ENCODE assay signal across 32 mouse cellular contexts in the genomic region with DNA sequence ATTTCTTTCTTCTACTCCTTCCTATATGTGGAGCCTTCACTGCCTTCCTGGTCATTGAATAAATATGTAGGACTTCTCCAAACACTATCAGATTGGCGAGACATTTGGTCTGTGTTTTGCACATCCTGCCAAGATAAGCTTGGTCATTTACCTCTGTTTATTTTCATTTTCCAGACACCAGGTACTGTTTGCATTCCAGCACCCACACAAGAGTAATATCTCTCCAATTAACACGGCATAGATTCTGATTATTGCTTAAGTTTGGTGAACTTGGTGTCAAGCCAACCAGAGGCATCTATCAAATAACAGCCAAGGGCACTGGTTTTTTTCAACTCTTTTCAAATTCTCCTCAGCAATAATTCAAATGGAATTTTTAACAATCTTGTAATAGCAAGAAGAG.
DNase-seq lines count a peak whose midpoint lies in the region; ATAC-seq and TF ChIP-seq lines count a peak whose summit lies in the region.
"Had no signal": no experiment of that assay in that cellular context is flagged by ENCODE, and none has a peak within 500 bp of the region (broad histone marks: within the 10 kb centered on the region; RNA-seq: fewer than 3 reads in every experiment).

No protein-coding gene starts in this region.

- ATAC-seq in lung, embryonic 14.5 days (ENCODE audit: insufficient read depth), result peak; percentile 42; the same call in 1 of the 2 replicates
- no peak for ATAC-seq in lung, postnatal 0 days
- ATAC-seq in forebrain, embryonic 11.5 days (replicated peaks; ENCODE audit: low FRiP score), result no peak
- ATAC-seq: activated CD4-positive, CD25-positive, alpha-beta regulatory T cell, adult 4 months; forebrain, embryonic 15.5 days; hindbrain, postnatal 0 days; inflammation-experienced regulatory T-cells, adult 6 months; intestine, embryonic 16.5 days had no signal

- peak; percentile 10 for DNase-seq in adrenal gland, adult 2 months
- DNase-seq in adrenal gland, postnatal 10 days, result no peak
- peak; percentile 52 for DNase-seq in lung, embryonic 14.5 days
- no peak for DNase-seq in lung, postnatal 0 days (ENCODE audit: low spot score)
- peak; percentile 17 for DNase-seq in 3T3-L1 (ENCODE audit: low read depth, low spot score)
- DNase-seq in fat pad, adult 2 months (ENCODE audit: extremely low read depth, low read depth, low spot score), result peak; percentile 69
- no peak for DNase-seq in forebrain, embryonic 11.5 days (ENCODE audit: low spot score)
- no peak for DNase-seq in thymus, adult 18-20 months
- DNase-seq: adrenal gland, postnatal 14 days; B cell, adult 2 months; cerebellum, adult 11-12 months; cerebellum, adult 8-10 months; cerebellum, postnatal 10 days; cerebellum, postnatal 36 days; embryo, embryonic 11 days; gastrocnemius, postnatal 25 days; heart, adult 2 months; heart, postnatal 14 days; heart, postnatal 4 days had no signal

- H3K27me3 ChIP-seq in lung, embryonic 14.5 days (ENCODE audit: insufficient read depth, low read length), result no peaks in the 10 kb centered on the region
- no peaks in the 10 kb centered on the region for H3K27me3 ChIP-seq in lung, postnatal 0 days (replicated peaks; ENCODE audit: insufficient read depth, low read length)
- H3K27me3 ChIP-seq in forebrain, embryonic 11.5 days (ENCODE audit: control insufficient read depth, insufficient read depth, low read length), result no peaks in the 10 kb centered on the region
- H3K27me3 ChIP-seq: CH12.LX; embryonic facial prominence, embryonic 15.5 days; forebrain, embryonic 12.5 days; forebrain, embryonic 15.5 days; heart, embryonic 13.5 days had no signal

- no peak overlapping the region for H3K9ac ChIP-seq in lung, embryonic 14.5 days
- no peak overlapping the region for H3K9ac ChIP-seq in lung, postnatal 0 days (replicated peaks; ENCODE audit: low read depth)
- H3K9ac ChIP-seq in forebrain, embryonic 11.5 days (ENCODE audit: low read length), result no peak overlapping the region
- H3K9ac ChIP-seq: embryonic facial prominence, embryonic 15.5 days; forebrain, embryonic 12.5 days; forebrain, embryonic 15.5 days; heart, embryonic 13.5 days; hindbrain, embryonic 14.5 days had no signal

- no peak overlapping the region for H3K4me3 ChIP-seq in lung, embryonic 14.5 days (ENCODE audit: low read depth, low read length)
- H3K4me3 ChIP-seq in lung, postnatal 0 days (ENCODE audit: low read depth, low read length), result no peak overlapping the region
- no peak overlapping the region for H3K4me3 ChIP-seq in forebrain, embryonic 11.5 days (ENCODE audit: low read depth, low read length)
- H3K4me3 ChIP-seq: embryonic facial prominence, embryonic 15.5 days; erythroblast, embryonic 14.5 days; forebrain, embryonic 12.5 days; forebrain, embryonic 15.5 days; heart, adult 2 months; heart, embryonic 10.5 days; heart, embryonic 13.5 days had no signal

- no peak overlapping the region for H3K4me2 ChIP-seq in lung, embryonic 14.5 days
- H3K4me2 ChIP-seq in lung, postnatal 0 days (replicated peaks; ENCODE audit: low read depth, low read length), result no peak overlapping the region
- no peak overlapping the region for H3K4me2 ChIP-seq in forebrain, embryonic 11.5 days (ENCODE audit: low read depth, low read length, severe bottlenecking)
- H3K4me2 ChIP-seq: embryonic facial prominence, embryonic 15.5 days; forebrain, embryonic 12.5 days; forebrain, embryonic 15.5 days; heart, embryonic 13.5 days; hindbrain, embryonic 14.5 days had no signal

- H3K9me3 ChIP-seq in lung, embryonic 14.5 days (ENCODE audit: low read depth, low read length), result no peaks in the 10 kb centered on the region
- no peaks in the 10 kb centered on the region for H3K9me3 ChIP-seq in lung, postnatal 0 days (ENCODE audit: low read length)
- H3K9me3 ChIP-seq in forebrain, embryonic 11.5 days (ENCODE audit: control insufficient read depth, low read length), result no peaks in the 10 kb centered on the region
- H3K9me3 ChIP-seq: embryonic facial prominence, embryonic 15.5 days; forebrain, embryonic 12.5 days; forebrain, embryonic 15.5 days; heart, embryonic 10.5 days; heart, embryonic 13.5 days had no signal

- WGBS in lung, embryonic 14.5 days, result 19% methylated on average over 2 of the region's 2 CpGs
- 24% methylated on average over 2 of the region's 2 CpGs for WGBS in lung, postnatal 0 days
- 86% methylated on average over 2 of the region's 2 CpGs for WGBS in forebrain, embryonic 11.5 days

- no peak for TF ChIP-seq CTCF in lung, embryonic 14.5 days (IDR thresholded peaks at IDR 0.05; ENCODE audit: low read depth)
- no peak for TF ChIP-seq CTCF in lung, postnatal 0 days (IDR thresholded peaks at IDR 0.05)

- H3K27ac ChIP-seq in lung, embryonic 14.5 days (ENCODE audit: low read depth), result no peak overlapping the region
- H3K27ac ChIP-seq in lung, postnatal 0 days (ENCODE audit: low read length), result no peak overlapping the region
- H3K27ac ChIP-seq in forebrain, embryonic 11.5 days (ENCODE audit: low read depth, low read length), result no peak overlapping the region
- H3K27ac ChIP-seq: embryonic facial prominence, embryonic 15.5 days; forebrain, embryonic 12.5 days; forebrain, embryonic 15.5 days; heart, adult 2 months; heart, embryonic 10.5 days; heart, embryonic 13.5 days; hindbrain, embryonic 14.5 days; hindbrain, postnatal 0 days had no signal

- TF ChIP-seq EP300 in lung, postnatal 0 days (IDR thresholded peaks at IDR 0.05), result no peak

- H3K4me1 ChIP-seq in lung, embryonic 14.5 days (ENCODE audit: insufficient read depth), result peaks cover 10% of the 10 kb centered on the region; the same call in 1 of the 2 replicates
- H3K4me1 ChIP-seq in lung, postnatal 0 days (ENCODE audit: insufficient read depth, low read depth, low read length), result no peaks in the 10 kb centered on the region
- H3K4me1 ChIP-seq in forebrain, embryonic 11.5 days (replicated peaks; ENCODE audit: control insufficient read depth, insufficient read depth, low read length), result no peaks in the 10 kb centered on the region
- H3K4me1 ChIP-seq: forebrain, embryonic 15.5 days had no signal

- H3K36me3 ChIP-seq in lung, embryonic 14.5 days (ENCODE audit: insufficient read depth), result no peaks in the 10 kb centered on the region
- H3K36me3 ChIP-seq in lung, postnatal 0 days (ENCODE audit: insufficient read depth, low read length), result no peaks in the 10 kb centered on the region
- H3K36me3 ChIP-seq in forebrain, embryonic 11.5 days (ENCODE audit: control insufficient read depth, insufficient read depth, low read length), result no peaks in the 10 kb centered on the region
- H3K36me3 ChIP-seq: embryonic facial prominence, embryonic 15.5 days; forebrain, embryonic 12.5 days; forebrain, embryonic 15.5 days; G1E; heart, embryonic 10.5 days; heart, embryonic 13.5 days had no signal

Comparison
In these comparisons a context has a peak if more than half of its experiments do, and no peak if none do; other contexts are left out.
1. DNase-seq: peak in adrenal gland, adult 2 months (single experiment), lung, embryonic 14.5 days (single experiment), 3T3-L1 (single experiment) and fat pad, adult 2 months (single experiment); none in adrenal gland, postnatal 10 days (single experiment), lung, postnatal 0 days (single experiment), forebrain, embryonic 11.5 days (single experiment) and thymus, adult 18-20 months (0 of 2).